Mouse (Mus musculus): ENCODE data around the gene Cmtm8.

DNA sequence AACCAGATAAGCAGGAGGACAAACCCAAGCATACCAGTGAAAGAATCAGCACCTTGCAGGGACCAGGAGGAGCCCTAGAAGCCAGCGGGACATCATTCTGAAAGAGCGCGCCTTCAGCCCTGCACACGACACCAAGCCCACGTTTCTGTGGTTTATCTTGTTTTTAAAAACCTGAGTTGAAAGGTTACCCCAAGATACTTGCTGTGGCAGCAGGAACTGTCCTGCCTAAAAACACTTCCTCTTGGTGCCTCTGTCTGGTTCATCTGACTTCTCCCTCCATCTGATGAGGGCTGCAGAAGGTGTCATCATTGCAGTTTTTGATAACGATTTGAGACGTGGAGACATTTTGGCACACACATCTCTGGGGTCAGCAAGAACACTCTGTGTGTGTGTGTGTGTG is 56.2 kb downstream of the Cmtm8 start:
- no peak for TF ChIP-seq CTCF (IDR thresholded peaks at IDR 0.05; ENCODE audit: low read depth, low read length)
- TF ChIP-seq POLR2A (IDR thresholded peaks at IDR 0.05; ENCODE audit: borderline replicate concordance, low read depth, low read length): no peak

All from bone marrow macrophage, adult 2 months (primary cell).